ENCODE assay signal across 11 mouse cellular contexts in genomic region chr3:121973761-121974160, GRCm38 (mm10). TPM values are rescaled to one million over a fixed set of nuclear protein-coding genes. Genes with fewer than 3 reads are reported as not detected.
DNase-seq lines count a peak whose midpoint lies in the region; ATAC-seq and TF ChIP-seq lines count a peak whose summit lies in the region.
"Had no signal": no experiment of that assay in that cellular context is flagged by ENCODE, and none has a peak within 500 bp of the region (broad histone marks: within the 10 kb centered on the region; RNA-seq: fewer than 3 reads in every experiment).

No protein-coding gene starts in this region.

- TF ChIP-seq CTCF in gastrocnemius, adult 2 months (IDR thresholded peaks at IDR 0.05), result no peak
- TF ChIP-seq CTCF in liver, adult 2 months (IDR thresholded peaks at IDR 0.05; ENCODE audit: low read depth, low read length), result no peak

- H3K27me3 ChIP-seq in liver, adult 2 months (ENCODE audit: control insufficient read depth, insufficient read depth, low read length), result no peaks in the 10 kb centered on the region
- H3K27me3 ChIP-seq in liver, embryonic 12.5 days (replicated peaks), result no peaks in the 10 kb centered on the region
- no peaks in the 10 kb centered on the region for H3K27me3 ChIP-seq in heart, embryonic 11.5 days (ENCODE audit: control insufficient read depth, insufficient read depth, low read length)
- peaks cover under 1% of the 10 kb centered on the region; the same call in 1 of the 2 replicates for H3K27me3 ChIP-seq in hindbrain, embryonic 11.5 days (ENCODE audit: control insufficient read depth, insufficient read depth, low read length)
- peaks cover 7% of the 10 kb centered on the region for H3K27me3 ChIP-seq in forebrain, embryonic 12.5 days

- H3K4me1 ChIP-seq in liver, adult 2 months (ENCODE audit: control insufficient read depth, insufficient read depth, low read length), result peaks cover 21% of the 10 kb centered on the region; the same call in 1 of the 2 replicates
- H3K4me1 ChIP-seq in liver, embryonic 12.5 days, result peaks cover 16% of the 10 kb centered on the region
- peaks cover 9% of the 10 kb centered on the region for H3K4me1 ChIP-seq in heart, embryonic 11.5 days (ENCODE audit: control insufficient read depth, insufficient read depth, low read length)
- H3K4me1 ChIP-seq in hindbrain, embryonic 11.5 days (replicated peaks; ENCODE audit: control insufficient read depth, insufficient read depth, low read length), result no peaks in the 10 kb centered on the region
- peaks cover under 1% of the 10 kb centered on the region for H3K4me1 ChIP-seq in forebrain, embryonic 12.5 days

- DNase-seq in gastrocnemius, adult 2 months, result no peak
- DNase-seq in gastrocnemius, adult 18-20 months (ENCODE audit: low spot score), result no peak
- peak; percentile 53 for DNase-seq in liver, adult 2 months (ENCODE audit: extremely low read depth, low read depth, low spot score)
- DNase-seq in heart, postnatal 4 days, result peak; percentile 33
- DNase-seq in hindbrain, embryonic 11.5 days (ENCODE audit: low spot score), result no peak

- intact Hi-C loops in gastrocnemius, adult 2 months (cut with DNase I), result no loop called here

- no peaks in the 10 kb centered on the region for H3K9me3 ChIP-seq in liver, embryonic 12.5 days (replicated peaks)
- no peaks in the 10 kb centered on the region for H3K9me3 ChIP-seq in heart, embryonic 11.5 days (replicated peaks; ENCODE audit: control insufficient read depth, low read length)
- H3K9me3 ChIP-seq in hindbrain, embryonic 11.5 days (ENCODE audit: control insufficient read depth, low read length), result no peaks in the 10 kb centered on the region
- H3K9me3 ChIP-seq in forebrain, embryonic 12.5 days, result no peaks in the 10 kb centered on the region
- H3K9me3 ChIP-seq: midbrain, embryonic 12.5 days had no signal

- no peak for ATAC-seq in liver, embryonic 12.5 days
- no peak for ATAC-seq in heart, embryonic 11.5 days (replicated peaks; ENCODE audit: insufficient number of reproducible peaks, low FRiP score, low TSS enrichment)
- no peak for ATAC-seq in hindbrain, embryonic 11.5 days (ENCODE audit: low FRiP score)
- no peak for ATAC-seq in forebrain, embryonic 12.5 days (ENCODE audit: low FRiP score)
- ATAC-seq: inflammation-experienced regulatory T-cells, adult 6 months had no signal

- H3K79me2 ChIP-seq in liver, adult 2 months (ENCODE audit: control insufficient read depth, insufficient read depth, low read length), result peaks cover 14% of the 10 kb centered on the region; the same call in 1 of the 2 replicates

- H3K36me3 ChIP-seq in liver, adult 2 months (ENCODE audit: control insufficient read depth, insufficient read depth, low read length), result peaks cover 25% of the 10 kb centered on the region
- no peaks in the 10 kb centered on the region for H3K36me3 ChIP-seq in liver, embryonic 12.5 days
- H3K36me3 ChIP-seq in heart, embryonic 11.5 days (ENCODE audit: control insufficient read depth, insufficient read depth, low read length), result no peaks in the 10 kb centered on the region
- no peaks in the 10 kb centered on the region for H3K36me3 ChIP-seq in hindbrain, embryonic 11.5 days (ENCODE audit: control insufficient read depth, insufficient read depth, low read length)
- no peaks in the 10 kb centered on the region for H3K36me3 ChIP-seq in forebrain, embryonic 12.5 days (replicated peaks)
- H3K36me3 ChIP-seq: midbrain, embryonic 12.5 days had no signal

- no peak overlapping the region for H3K4me2 ChIP-seq in liver, embryonic 12.5 days
- H3K4me2 ChIP-seq in heart, embryonic 11.5 days, result peak overlapping the region; percentile 1
- no peak overlapping the region for H3K4me2 ChIP-seq in hindbrain, embryonic 11.5 days (replicated peaks; ENCODE audit: low read depth, low read length)
- no peak overlapping the region for H3K4me2 ChIP-seq in forebrain, embryonic 12.5 days
- H3K4me2 ChIP-seq: midbrain, embryonic 12.5 days had no signal

- H3K9ac ChIP-seq in liver, adult 2 months (ENCODE audit: low read depth, low read length), result no peak overlapping the region
- H3K9ac ChIP-seq in liver, embryonic 12.5 days, result no peak overlapping the region
- H3K9ac ChIP-seq in heart, embryonic 11.5 days (ENCODE audit: low read depth, low read length), result no peak overlapping the region
- H3K9ac ChIP-seq in hindbrain, embryonic 11.5 days (ENCODE audit: low read depth, low read length), result no peak overlapping the region
- no peak overlapping the region for H3K9ac ChIP-seq in forebrain, embryonic 12.5 days
- H3K9ac ChIP-seq: liver, embryonic 14.5 days; midbrain, embryonic 12.5 days had no signal

- peak overlapping the region; percentile 6 for H3K27ac ChIP-seq in gastrocnemius, adult 2 months
- no peak overlapping the region for H3K27ac ChIP-seq in liver, adult 2 months (replicated peaks; ENCODE audit: insufficient read depth, low read depth, low read length)
- no peak overlapping the region for H3K27ac ChIP-seq in liver, embryonic 12.5 days
- H3K27ac ChIP-seq in heart, embryonic 11.5 days (ENCODE audit: low read depth, low read length), result no peak overlapping the region
- no peak overlapping the region for H3K27ac ChIP-seq in hindbrain, embryonic 11.5 days (ENCODE audit: low read depth, low read length)
- no peak overlapping the region for H3K27ac ChIP-seq in forebrain, embryonic 12.5 days
- H3K27ac ChIP-seq: liver, embryonic 14.5 days; midbrain, embryonic 12.5 days had no signal

- no peak for TF ChIP-seq POLR2A in liver, adult 2 months (IDR thresholded peaks at IDR 0.05; ENCODE audit: extremely low read depth, insufficient read depth, low read length)

- H3K4me3 ChIP-seq in gastrocnemius, adult 2 months, result peak overlapping the region; percentile 3; the same call in 1 of the 2 replicates
- no peak overlapping the region for H3K4me3 ChIP-seq in liver, adult 2 months (ENCODE audit: insufficient read depth, low read depth, low read length)
- no peak overlapping the region for H3K4me3 ChIP-seq in liver, embryonic 12.5 days
- no peak overlapping the region for H3K4me3 ChIP-seq in heart, embryonic 11.5 days (ENCODE audit: low read depth, low read length)
- H3K4me3 ChIP-seq in hindbrain, embryonic 11.5 days (ENCODE audit: low read depth, low read length), result no peak overlapping the region
- H3K4me3 ChIP-seq in forebrain, embryonic 12.5 days (replicated peaks), result no peak overlapping the region
- H3K4me3 ChIP-seq: midbrain, embryonic 12.5 days had no signal

- 23% methylated on average over 5 of the region's 5 CpGs for WGBS in liver, adult 2 months
- 59% methylated on average over 5 of the region's 5 CpGs for WGBS in liver, embryonic 12.5 days (ENCODE audit: insufficient replicate concordance)
- 43% methylated on average over 5 of the region's 5 CpGs for WGBS in heart, embryonic 11.5 days (ENCODE audit: insufficient replicate concordance)
- WGBS in hindbrain, embryonic 11.5 days, result 80% methylated on average over 5 of the region's 5 CpGs
- WGBS in forebrain, embryonic 12.5 days, result 81% methylated on average over 5 of the region's 5 CpGs

RNA-seq across cellular contexts. Expression of gene Arhgap29, which starts 21.4 kb away (rescaled TPM):
- total RNA-seq in gastrocnemius, adult 2 months (2021), result 10 to 100 TPM; 14.0 to 15.6 TPM
- 10 to 100 TPM in 1 of 2 experiments, 1 to 10 TPM in 1; 9.0 to 18.0 TPM for total RNA-seq in gastrocnemius, adult 18-20 months (2021)
- total RNA-seq in liver, adult 2 months (2014; rRNA removed), result 60.5 and 68.4 TPM in 2 replicates
- 12.2 and 16.4 TPM in 2 replicates for polyA plus RNA-seq in liver, adult 2 months (2012; rRNA removed)
- 11.2 and 12.7 TPM in 2 replicates for polyA plus RNA-seq in liver, embryonic 12.5 days (2016; fragmentation: Nextera tagmentation; extraction: Ambion mirVana)
- 69.1 and 79.9 TPM in 2 replicates for polyA plus RNA-seq in heart, embryonic 11.5 days (2014; fragmentation: Nextera tagmentation; extraction: Ambion mirVana)
- total RNA-seq in heart, postnatal 4 days (2021), result 100 to 1,000 TPM; 107 to 114 TPM
- polyA plus RNA-seq in hindbrain, embryonic 11.5 days (2014; fragmentation: Nextera tagmentation; extraction: Ambion mirVana), result 36.1 and 38.8 TPM in 2 replicates
- 21.1 and 25.1 TPM in 2 replicates for polyA plus RNA-seq in forebrain, embryonic 12.5 days (2016; fragmentation: Nextera tagmentation; extraction: Ambion mirVana)

Comparison
In these comparisons a context has a peak if more than half of its experiments do, and no peak if none do; other contexts are left out.
1. DNase-seq: peak in liver, adult 2 months (single experiment) and heart, postnatal 4 days (single experiment); none in gastrocnemius, adult 2 months (single experiment), gastrocnemius, adult 18-20 months (single experiment) and hindbrain, embryonic 11.5 days (single experiment).